Mouse (Mus musculus) heart, embryonic 10.5 days (tissue): Measurements from ENCODE around the gene Zfp978. TPM values are rescaled to one million over a fixed set of nuclear protein-coding genes. Genes with fewer than 3 reads are reported as not detected.
A peak's percentile ranks its signal among the peaks of the same experiment; 100 is the strongest.
"Not testable (repeated sequence)": the region's sequence is repeated elsewhere in the genome, so short reads cannot be mapped to it uniquely, and the experiment has no call there.

Source experiments
- DNase-seq: peaks from one replicate; pipeline ENCODE4 v3.0.0-alpha.2; 2017; ENCODE audit warnings: low spot score
- H3K27ac ChIP-seq: fragments of 300-500 bp; sonication (generic); 2 replicates; pipeline ENCODE4 v1.5.1; 2016; ENCODE audit warnings: mild to moderate bottlenecking
- H3K27me3 ChIP-seq: fragments of 300-500 bp; sonication (generic); 2 replicates; pipeline ENCODE4 v1.6.1; 2016; ENCODE audit warnings: mild to moderate bottlenecking; ENCODE audit not compliant: poor library complexity, insufficient read depth, severe bottlenecking
- H3K36me3 ChIP-seq: fragments of 300-500 bp; sonication (generic); 2 replicates; pipeline ENCODE4 v1.6.1; 2016; ENCODE audit warnings: mild to moderate bottlenecking, moderate library complexity
- H3K4me1 ChIP-seq: fragments of 300-500 bp; sonication (generic); 2 replicates; pipeline ENCODE4 v1.6.1; 2016; ENCODE audit warnings: mild to moderate bottlenecking
- H3K4me3 ChIP-seq: fragments of 300-500 bp; sonication (generic); 2 replicates; pipeline ENCODE4 v1.5.1; 2016; ENCODE audit warnings: mild to moderate bottlenecking, moderate library complexity
- H3K9me3 ChIP-seq: fragments of 300-500 bp; sonication (generic); 2 replicates; pipeline ENCODE4 v1.6.1; 2016; ENCODE audit warnings: mild to moderate bottlenecking, moderate library complexity
- WGBS: fragments of 180-500 bp; shearing (Covaris S2); methylation state at CpG from one replicate; pipeline ENCODE4 v1.1.7; 2016; 5-methylcytosine and 5-hydroxymethylcytosine counted together
- polyA plus RNA-seq: library from polyadenylated mRNA; unstranded; fragments of >200 nt; fragmentation: Nextera tagmentation; extraction: Ambion mirVana; gene quantifications from 2 replicates; pipeline ENCODE4 v1.2.1, GENCODE M21; 2016

Zfp978 gene
- polyA plus RNA-seq, 1 experiment from 2014 or later, result 0.14 TPM

DNA sequence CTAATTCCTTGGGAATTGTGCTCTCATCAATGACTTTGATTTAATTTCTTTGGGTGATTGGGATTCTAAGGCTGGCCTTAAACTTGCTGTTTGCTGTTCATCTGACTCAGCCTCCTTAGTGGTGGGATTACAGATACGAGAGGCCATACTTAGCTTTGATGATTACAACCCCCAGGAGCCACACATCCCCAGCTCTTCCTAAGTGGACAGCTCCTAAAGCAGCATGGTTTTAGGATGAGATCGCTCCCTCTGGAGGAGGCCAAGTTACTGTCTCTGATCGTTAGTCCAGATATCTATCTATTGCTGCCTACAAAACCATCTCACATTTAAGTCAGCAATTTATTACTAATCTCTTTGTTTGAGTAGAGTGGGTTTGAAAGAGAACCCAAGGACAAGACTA lies 63.3 kb downstream of the Zfp978 start:
- WGBS, result 36% methylated on average over 3 of the region's 3 CpGs
- not testable (repeated sequence) for H3K4me1 ChIP-seq, H3K4me3 ChIP-seq, H3K27me3 ChIP-seq, DNase-seq, H3K36me3 ChIP-seq, H3K27ac ChIP-seq
- peaks cover 28% of the 10 kb centered on the region for H3K9me3 ChIP-seq

DNA sequence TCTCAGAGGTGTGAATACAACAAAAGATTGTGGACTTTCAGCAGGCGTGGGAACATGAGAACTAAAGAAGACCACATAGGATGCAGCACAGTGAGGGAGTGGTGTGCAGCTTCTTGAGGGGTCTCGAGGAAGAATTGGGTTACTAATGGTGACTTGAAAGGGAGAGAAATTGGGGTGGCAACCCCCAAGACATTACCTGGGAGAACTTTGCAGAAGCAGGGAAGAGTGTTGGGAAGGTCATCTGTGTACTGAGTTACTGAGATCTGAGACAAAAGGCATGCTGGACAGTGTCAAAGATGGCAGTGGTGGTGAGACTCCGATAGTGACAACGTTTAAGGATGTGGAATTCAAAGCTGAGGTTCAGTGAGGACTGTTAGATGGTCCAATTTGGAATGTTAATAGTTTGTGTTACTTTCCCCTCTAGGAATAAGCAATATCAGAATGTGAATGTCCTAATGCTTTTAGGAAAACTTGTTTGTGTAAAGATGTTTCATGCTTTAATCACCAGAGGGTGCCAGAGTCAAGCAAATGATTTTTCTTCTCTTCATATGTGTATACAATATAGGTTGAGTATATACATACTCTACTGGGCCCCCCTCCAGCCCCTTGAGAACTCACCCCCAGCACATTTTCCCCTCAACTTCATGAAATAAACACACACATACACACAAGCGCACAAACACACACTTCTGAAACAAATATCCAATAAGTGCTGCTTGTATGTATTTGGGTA lies 64.7 kb downstream of the Zfp978 start:
- H3K9me3 ChIP-seq, result peaks cover 25% of the 10 kb centered on the region
- 48% methylated on average over 5 of the region's 5 CpGs for WGBS
- not testable (repeated sequence) for H3K36me3 ChIP-seq, H3K27me3 ChIP-seq, H3K4me1 ChIP-seq, H3K4me3 ChIP-seq, H3K27ac ChIP-seq
- DNase-seq, result peak; percentile 86

DNA sequence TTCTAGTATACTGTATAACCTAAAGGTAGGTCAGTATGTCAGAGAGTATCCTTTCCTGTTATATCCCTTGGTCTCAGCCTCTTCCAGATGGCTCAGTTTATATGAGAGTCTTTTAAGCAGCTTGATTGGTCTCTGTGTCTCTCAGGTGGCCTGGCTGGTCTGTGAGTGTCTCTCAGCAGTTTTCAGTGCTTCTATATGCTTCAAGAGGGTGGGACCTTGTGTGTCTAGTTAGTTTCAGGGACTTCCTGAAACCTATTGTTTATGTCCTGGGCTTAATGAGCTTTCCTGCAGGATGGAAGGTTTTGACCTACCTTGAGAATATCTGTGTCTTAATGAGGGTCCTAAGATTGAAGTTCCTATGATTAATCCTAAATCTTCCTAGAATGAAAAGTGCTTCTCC lies 69.5 kb downstream of the Zfp978 start:
- peaks cover 21% of the 10 kb centered on the region for H3K9me3 ChIP-seq
- no peaks in the 10 kb centered on the region for H3K36me3 ChIP-seq
- H3K27me3 ChIP-seq, result no peaks in the 10 kb centered on the region
- DNase-seq, result no peak
- H3K27ac ChIP-seq, result no peak overlapping the region
- no peak overlapping the region for H3K4me3 ChIP-seq
- no peaks in the 10 kb centered on the region for H3K4me1 ChIP-seq

DNA sequence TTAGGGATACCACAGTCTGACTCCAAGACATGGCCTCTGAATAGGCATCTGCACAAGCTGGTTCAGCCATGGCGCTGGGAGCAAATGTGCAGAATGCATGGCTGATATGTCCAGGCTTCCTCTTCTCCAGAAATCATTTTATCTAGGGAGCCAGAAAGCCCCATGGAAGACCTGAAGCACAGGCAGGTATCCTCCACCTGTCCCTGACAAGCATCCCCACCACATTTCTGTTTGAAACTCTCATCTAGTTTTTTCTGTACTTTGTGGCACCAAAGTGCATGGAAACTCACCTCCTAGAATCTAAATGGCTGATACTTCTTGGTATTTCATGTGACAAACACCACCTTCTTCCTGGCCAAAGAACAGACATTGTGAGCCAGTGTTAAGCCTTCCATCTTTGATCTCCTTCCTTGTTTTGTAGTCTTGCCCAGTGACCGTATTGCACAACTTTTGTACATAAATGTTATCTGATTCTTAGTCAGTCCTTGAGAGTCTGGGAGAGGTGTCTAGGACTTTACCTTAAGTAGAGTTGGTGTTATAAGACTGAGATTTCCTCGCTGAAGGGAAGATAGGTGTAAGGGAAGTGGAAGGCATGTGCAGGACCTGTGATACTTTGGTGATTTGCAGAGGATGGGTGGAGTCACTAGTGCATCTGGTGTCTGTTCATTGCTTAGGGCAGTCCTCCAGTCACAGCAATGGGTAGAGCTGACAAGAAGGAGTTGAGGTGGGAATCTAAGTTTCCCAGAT lies 70.8 kb downstream of the Zfp978 start:
- not testable (repeated sequence) for H3K4me1 ChIP-seq, H3K4me3 ChIP-seq, H3K27me3 ChIP-seq, H3K36me3 ChIP-seq, H3K27ac ChIP-seq
- DNase-seq, result peak; percentile 80
- H3K9me3 ChIP-seq, result peaks cover 23% of the 10 kb centered on the region
- WGBS, result 63% methylated on average over 3 of the region's 3 CpGs

DNA sequence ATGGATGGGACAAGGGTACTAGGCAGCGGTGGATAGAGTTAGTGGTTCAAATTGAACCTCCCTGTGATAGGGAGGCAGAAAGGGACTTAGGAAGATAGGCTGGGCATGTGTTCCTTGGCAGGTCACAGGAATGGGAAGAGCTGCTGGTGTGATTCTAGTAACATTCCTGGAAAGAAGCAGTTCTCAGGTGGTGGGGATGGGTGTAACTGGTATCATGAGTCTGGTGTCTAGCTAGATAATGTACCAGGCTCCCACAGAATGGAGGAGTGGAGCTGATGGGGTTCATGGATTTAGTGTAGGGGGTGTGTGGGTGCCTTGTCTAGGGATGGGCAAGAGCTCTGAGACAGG lies 71.3 kb downstream of the Zfp978 start:
- 83% methylated on average over 1 of the region's 1 CpGs for WGBS
- H3K27me3 ChIP-seq, result no peaks in the 10 kb centered on the region
- DNase-seq, result peak; percentile 81
- H3K9me3 ChIP-seq, result peaks cover 26% of the 10 kb centered on the region
- no peak overlapping the region for H3K4me3 ChIP-seq
- H3K36me3 ChIP-seq, result no peaks in the 10 kb centered on the region
- no peak overlapping the region for H3K27ac ChIP-seq
- no peaks in the 10 kb centered on the region for H3K4me1 ChIP-seq

DNA sequence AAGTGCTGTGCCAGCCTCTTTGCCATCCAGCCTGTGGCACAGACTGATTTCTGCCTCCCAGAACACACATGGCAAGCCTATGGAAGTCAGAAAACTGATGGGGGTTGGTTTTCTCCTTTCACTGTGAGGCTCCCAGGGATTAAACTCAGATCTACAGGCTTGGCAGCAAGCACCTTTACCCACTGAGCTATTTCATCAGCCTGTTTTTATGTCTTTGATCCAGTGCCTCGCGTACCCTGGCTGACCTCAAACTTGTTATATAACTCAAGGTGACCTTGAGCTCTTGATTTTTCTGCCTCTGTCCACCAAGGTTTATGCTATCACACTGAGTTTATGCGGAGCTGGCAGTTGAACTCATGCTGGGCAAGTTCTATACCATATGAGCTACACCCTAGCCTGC lies 71.9 kb downstream of the Zfp978 start:
- peak; percentile 78 for DNase-seq

DNA sequence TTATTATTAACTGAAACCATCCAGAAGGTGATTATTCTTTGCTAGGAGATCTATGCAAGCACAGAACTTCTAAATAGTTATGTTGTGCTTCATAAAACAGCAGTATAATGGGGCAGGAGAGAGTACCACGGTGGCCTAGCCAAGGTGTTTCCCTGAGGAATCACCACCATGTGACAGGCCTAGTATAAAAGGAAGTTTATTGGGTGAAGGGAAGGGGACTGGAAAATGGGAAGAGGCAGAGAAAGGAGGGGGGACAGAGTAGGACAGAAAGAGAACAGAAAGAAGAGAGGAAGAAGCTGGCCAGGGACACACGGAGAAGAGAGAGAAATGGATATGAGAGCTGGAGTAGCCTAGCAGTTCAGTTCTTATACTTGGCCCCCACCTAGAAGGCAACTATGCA lies 72.8 kb downstream of the Zfp978 start:
- Histone ChIP-seq H3K4me1 (no peaks in the 10 kb centered on the region), H3K4me3 (no peak overlapping the region), H3K9me3 (peaks cover 26% of the 10 kb centered on the region), H3K36me3 (no peaks in the 10 kb centered on the region), H3K27me3 (no peaks in the 10 kb centered on the region), H3K27ac (no peak overlapping the region)
- 41% methylated on average over 2 of the region's 2 CpGs for WGBS
- DNase-seq, result no peak

More for the DNA sequence above, 71.9 kb downstream of the Zfp978 start:
- no peaks in the 10 kb centered on the region for H3K27me3 ChIP-seq
- no peak overlapping the region for H3K27ac ChIP-seq
- no peak overlapping the region for H3K4me3 ChIP-seq
- H3K9me3 ChIP-seq, result peaks cover 26% of the 10 kb centered on the region
- H3K4me1 ChIP-seq, result no peaks in the 10 kb centered on the region
- H3K36me3 ChIP-seq, result no peaks in the 10 kb centered on the region
- 43% methylated on average over 3 of the region's 3 CpGs for WGBS

Other genes starting within 250 kb of the Zfp978 start
- gene Zfp991, start 229.3 kb upstream of the Zfp978 start, polyA plus RNA-seq, result 7.4 and 9.9 TPM in 2 replicates
- 0.11 and 0.16 TPM in 2 replicates for gene Zfp988, start 55.6 kb upstream of the Zfp978 start, polyA plus RNA-seq
- 9.8 and 11.9 TPM in 2 replicates for gene Zfp982, start 131.1 kb downstream of the Zfp978 start, polyA plus RNA-seq
- gene Gm16503, start 178.9 kb downstream of the Zfp978 start, polyA plus RNA-seq, result 0.38 and 0.53 TPM in 2 replicates
- gene Zfp985, start 192.0 kb downstream of the Zfp978 start, polyA plus RNA-seq, result 0.10 and 0.12 TPM in 2 replicates